Mouse (Mus musculus): Measurements from ENCODE around the gene Ceacam10. TPM values are rescaled to one million over a fixed set of nuclear protein-coding genes. Genes with fewer than 3 reads are reported as not detected.

Ceacam10 gene
- total and polyA plus RNA-seq, 2 experiments: not detected

DNA sequence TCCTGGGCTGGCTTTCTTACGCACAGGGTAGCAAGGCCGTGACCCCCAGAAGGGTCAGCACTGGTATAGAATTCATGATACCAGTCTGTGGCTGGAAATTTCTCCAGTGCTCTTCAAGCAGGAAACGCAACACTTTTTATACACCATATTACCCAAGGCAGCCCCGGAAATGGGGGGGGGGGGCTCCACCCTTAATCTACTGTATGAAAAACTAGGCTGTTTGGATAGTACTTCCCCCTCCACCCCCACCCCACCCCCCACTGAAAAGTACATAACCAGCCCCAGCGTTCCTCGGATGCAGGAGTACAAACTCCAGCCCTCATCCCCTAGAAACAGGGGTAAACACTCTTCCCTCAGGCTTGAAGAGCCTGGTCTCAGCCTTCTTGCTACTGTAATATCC lies 16.8 kb upstream of the Ceacam10 start, which contains the start of gene Cd177:
Gene Cd177 (minus strand): TSS at position 101 of the 400 bp plus-strand sequence.
- Histone ChIP-seq H3K36me3 (ENCODE audit: control insufficient read depth, insufficient read depth, low read length) (no peaks in the 10 kb centered on the region), H3K79me2 (ENCODE audit: control insufficient read depth, insufficient read depth, low read length) (no peaks in the 10 kb centered on the region), H3K27me3 (ENCODE audit: control insufficient read depth, insufficient read depth, low read length) (no peaks in the 10 kb centered on the region), H3K4me3 (ENCODE audit: insufficient read depth, low read depth, low read length) (no peak within 1 kb of the TSS), H3K4me1 (ENCODE audit: control insufficient read depth, insufficient read depth, low read length) (no peaks in the 10 kb centered on the region), H3K27ac (replicated peaks; ENCODE audit: insufficient read depth, low read depth, low read length) (no peak within 1 kb of the TSS), H3K9ac (ENCODE audit: low read depth, low read length) (no peak within 1 kb of the TSS)
- 43% methylated on average over 6 of the region's 6 CpGs for WGBS
- DNase-seq (ENCODE audit: extremely low read depth, low read depth, low spot score): no peak
- TF ChIP-seq CTCF (IDR thresholded peaks at IDR 0.05; ENCODE audit: low read depth, low read length) (no peak), POLR2A (IDR thresholded peaks at IDR 0.05; ENCODE audit: extremely low read depth, insufficient read depth, low read length) (no peak)

GRCm38 (mm10) chr7:24761161-24761560 lies 15.8 kb upstream of the Ceacam10 start:
- no peak overlapping the region for H3K9ac ChIP-seq (ENCODE audit: low read depth, low read length)
- no peak overlapping the region for H3K4me3 ChIP-seq (ENCODE audit: insufficient read depth, low read depth, low read length)
- DNase-seq (ENCODE audit: extremely low read depth, low read depth, low spot score): no peak
- 67% methylated on average over 6 of the region's 6 CpGs for WGBS
- H3K27ac ChIP-seq (replicated peaks; ENCODE audit: insufficient read depth, low read depth, low read length): no peak overlapping the region
- H3K4me1 ChIP-seq (ENCODE audit: control insufficient read depth, insufficient read depth, low read length): no peaks in the 10 kb centered on the region
- no peaks in the 10 kb centered on the region for H3K27me3 ChIP-seq (ENCODE audit: control insufficient read depth, insufficient read depth, low read length)
- H3K79me2 ChIP-seq (ENCODE audit: control insufficient read depth, insufficient read depth, low read length): no peaks in the 10 kb centered on the region
- no peaks in the 10 kb centered on the region for H3K36me3 ChIP-seq (ENCODE audit: control insufficient read depth, insufficient read depth, low read length)
- no peak for TF ChIP-seq CTCF (IDR thresholded peaks at IDR 0.05; ENCODE audit: low read depth, low read length)
- no peak for TF ChIP-seq POLR2A (IDR thresholded peaks at IDR 0.05; ENCODE audit: extremely low read depth, insufficient read depth, low read length)

- Histone ChIP-seq H3K36me3 (ENCODE audit: control insufficient read depth, insufficient read depth, low read length) (no peaks in the 10 kb centered on the region), H3K9ac (ENCODE audit: low read depth, low read length) (no peak overlapping the region), H3K27ac (replicated peaks; ENCODE audit: insufficient read depth, low read depth, low read length) (no peak overlapping the region), H3K27me3 (ENCODE audit: control insufficient read depth, insufficient read depth, low read length) (no peaks in the 10 kb centered on the region), H3K4me3 (ENCODE audit: insufficient read depth, low read depth, low read length) (no peak overlapping the region), H3K79me2 (ENCODE audit: control insufficient read depth, insufficient read depth, low read length) (no peaks in the 10 kb centered on the region), H3K4me1 (ENCODE audit: control insufficient read depth, insufficient read depth, low read length) (no peaks in the 10 kb centered on the region)
- no peak for DNase-seq (ENCODE audit: extremely low read depth, low read depth, low spot score)
- WGBS: 81% methylated on average over 8 of the region's 8 CpGs
- no peak for TF ChIP-seq POLR2A (IDR thresholded peaks at IDR 0.05; ENCODE audit: extremely low read depth, insufficient read depth, low read length)
- TF ChIP-seq CTCF (IDR thresholded peaks at IDR 0.05; ENCODE audit: low read depth, low read length): no peak
These were observed 14.4 kb upstream of the Ceacam10 start for GRCm38 (mm10) chr7:24762574-24762973.

GRCm38 (mm10) chr7:24771361-24771760 lies 5.6 kb upstream of the Ceacam10 start:
- Histone ChIP-seq H3K9ac (ENCODE audit: low read depth, low read length) (no peak overlapping the region), H3K36me3 (ENCODE audit: control insufficient read depth, insufficient read depth, low read length) (no peaks in the 10 kb centered on the region), H3K79me2 (ENCODE audit: control insufficient read depth, insufficient read depth, low read length) (no peaks in the 10 kb centered on the region), H3K4me1 (ENCODE audit: control insufficient read depth, insufficient read depth, low read length) (no peaks in the 10 kb centered on the region), H3K27ac (replicated peaks; ENCODE audit: insufficient read depth, low read depth, low read length) (no peak overlapping the region), H3K27me3 (ENCODE audit: control insufficient read depth, insufficient read depth, low read length) (no peaks in the 10 kb centered on the region), H3K4me3 (ENCODE audit: insufficient read depth, low read depth, low read length) (no peak overlapping the region)
- no peak for DNase-seq (ENCODE audit: extremely low read depth, low read depth, low spot score)
- TF ChIP-seq POLR2A (IDR thresholded peaks at IDR 0.05; ENCODE audit: extremely low read depth, insufficient read depth, low read length): no peak
- TF ChIP-seq CTCF (IDR thresholded peaks at IDR 0.05; ENCODE audit: low read depth, low read length): no peak

DNA sequence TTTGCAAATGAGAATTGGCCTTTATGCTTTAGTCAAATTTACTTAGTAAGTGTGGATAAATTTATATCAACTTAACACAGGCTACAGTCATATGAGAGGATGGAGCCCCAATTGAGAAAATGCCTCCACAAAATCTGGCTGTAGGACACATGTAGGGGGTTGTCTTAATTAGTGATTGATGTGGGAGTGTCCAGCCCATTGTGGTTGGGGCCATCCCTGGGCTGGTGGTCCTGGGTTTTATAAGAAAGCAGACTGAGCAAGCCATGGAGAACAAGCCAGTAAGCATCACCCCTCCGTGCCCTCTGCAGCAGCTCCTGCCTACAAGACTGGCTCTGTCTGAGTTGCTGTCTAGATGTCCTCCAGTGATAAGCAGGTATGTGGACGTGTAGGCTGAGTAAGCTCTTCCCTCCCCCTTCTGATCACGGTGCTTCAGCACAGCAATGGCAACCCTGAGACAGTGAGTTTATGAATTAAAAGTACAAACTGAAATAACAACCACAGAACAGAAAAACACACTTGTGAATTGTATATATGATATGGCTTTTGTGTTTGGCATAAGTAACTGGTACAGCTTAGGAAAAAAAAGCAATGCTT lies 3.0 kb upstream of the Ceacam10 start:
- Histone ChIP-seq H3K36me3 (ENCODE audit: control insufficient read depth, insufficient read depth, low read length) (no peaks in the 10 kb centered on the region), H3K9ac (ENCODE audit: low read depth, low read length) (no peak overlapping the region), H3K4me1 (ENCODE audit: control insufficient read depth, insufficient read depth, low read length) (no peaks in the 10 kb centered on the region), H3K27ac (replicated peaks; ENCODE audit: insufficient read depth, low read depth, low read length) (no peak overlapping the region), H3K79me2 (ENCODE audit: control insufficient read depth, insufficient read depth, low read length) (no peaks in the 10 kb centered on the region), H3K4me3 (ENCODE audit: insufficient read depth, low read depth, low read length) (no peak overlapping the region), H3K27me3 (ENCODE audit: control insufficient read depth, insufficient read depth, low read length) (no peaks in the 10 kb centered on the region)
- 47% methylated on average over 3 of the region's 3 CpGs for WGBS
- no peak for TF ChIP-seq CTCF (IDR thresholded peaks at IDR 0.05; ENCODE audit: low read depth, low read length)
- TF ChIP-seq POLR2A (IDR thresholded peaks at IDR 0.05; ENCODE audit: extremely low read depth, insufficient read depth, low read length): no peak
- DNase-seq (ENCODE audit: extremely low read depth, low read depth, low spot score): no peak

DNA sequence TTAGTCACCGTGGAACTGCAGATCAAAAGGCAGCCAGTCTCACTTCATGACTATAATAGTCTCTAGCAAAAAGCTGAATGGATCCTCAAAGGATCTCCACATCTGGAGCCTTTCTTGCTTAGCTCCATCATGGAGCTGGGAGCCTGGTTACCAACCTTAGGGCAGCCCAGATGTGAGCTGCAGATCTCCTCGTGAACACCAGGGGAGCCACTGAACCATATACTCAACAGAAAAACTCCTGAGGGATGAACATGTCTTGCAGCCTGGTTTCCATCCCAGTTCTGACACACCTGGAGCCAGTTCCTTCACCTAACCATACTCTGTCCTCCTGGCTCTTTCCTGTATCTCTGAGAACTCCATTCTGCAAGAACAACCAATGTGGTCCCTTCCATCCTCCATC lies 861 bp upstream of the Ceacam10 start:
- Histone ChIP-seq H3K27ac (replicated peaks; ENCODE audit: insufficient read depth, low read depth, low read length) (no peak overlapping the region), H3K9ac (ENCODE audit: low read depth, low read length) (no peak overlapping the region), H3K27me3 (ENCODE audit: control insufficient read depth, insufficient read depth, low read length) (no peaks in the 10 kb centered on the region), H3K4me1 (ENCODE audit: control insufficient read depth, insufficient read depth, low read length) (no peaks in the 10 kb centered on the region), H3K4me3 (ENCODE audit: insufficient read depth, low read depth, low read length) (no peak overlapping the region), H3K79me2 (ENCODE audit: control insufficient read depth, insufficient read depth, low read length) (no peaks in the 10 kb centered on the region), H3K36me3 (ENCODE audit: control insufficient read depth, insufficient read depth, low read length) (no peaks in the 10 kb centered on the region)
- WGBS: 71% methylated on average over 2 of the region's 2 CpGs
- TF ChIP-seq POLR2A (IDR thresholded peaks at IDR 0.05; ENCODE audit: extremely low read depth, insufficient read depth, low read length) (no peak), CTCF (IDR thresholded peaks at IDR 0.05; ENCODE audit: low read depth, low read length) (no peak)
- no peak for DNase-seq (ENCODE audit: extremely low read depth, low read depth, low spot score)
